Mouse (Mus musculus) liver, embryonic 14.5 days (tissue): Measurements from ENCODE around the gene Enc1. TPM values are rescaled to one million over a fixed set of nuclear protein-coding genes. Genes with fewer than 3 reads are reported as not detected.

Experiments used
- ATAC-seq: fragments of 200-750 bp; cut with Nextera tagmentation; 2 replicates; pipeline ENCODE4 v1.8.0; 2017; ENCODE audit warnings: moderate number of reproducible peaks, mild to moderate bottlenecking, moderate library complexity; ENCODE audit not compliant: insufficient read depth
- DNase-seq, 3 experiments: peaks; one replicate each; pipeline ENCODE4 v3.0.0-alpha.2; 2012 to 2013; ENCODE audit warnings: low read depth in 3 of 3, low spot score in 3 of 3
- H3K27ac ChIP-seq: fragments of 300-500 bp; sonication (generic); 2 replicates; pipeline ENCODE4 v1.5.1; 2014; ENCODE audit warnings: moderate library complexity, mild to moderate bottlenecking, control low read depth, inconsistent platforms
- H3K27me3 ChIP-seq: fragments of 300-500 bp; sonication (generic); 2 replicates; pipeline ENCODE4 v1.6.1; 2014; ENCODE audit warnings: mild to moderate bottlenecking, low read length, moderate library complexity; ENCODE audit not compliant: control insufficient read depth, insufficient read depth
- H3K36me3 ChIP-seq: fragments of 300-500 bp; sonication (generic); replicated peaks from 2 replicates; pipeline ENCODE4 v1.6.1; 2014; ENCODE audit warnings: low read depth; ENCODE audit not compliant: control insufficient read depth, insufficient read depth
- H3K4me1 ChIP-seq, 2 experiments: fragments of 200-500 bp in 1 of 2; fragments of 300-500 bp in 1 of 2; sonication (generic) in 1 of 2; replicated peaks; 2 replicates each; pipeline ENCODE4 v1.6.1; 2012 to 2014; ENCODE audit warnings: antibody characterized with exemption in 1 of 2, inconsistent platforms in 1 of 2, low read length in 1 of 2; ENCODE audit not compliant: control insufficient read depth in 2 of 2, insufficient read depth in 2 of 2
- H3K4me2 ChIP-seq: fragments of 300-500 bp; sonication (generic); 2 replicates; pipeline ENCODE4 v1.6.1; 2014; ENCODE audit warnings: low read depth, mild to moderate bottlenecking, control low read depth, moderate library complexity
- H3K4me3 ChIP-seq, 2 experiments: fragments of 200-500 bp in 1 of 2; fragments of 300-500 bp in 1 of 2; sonication (generic) in 1 of 2; 2 replicates each; pipeline ENCODE4 v1.5.1; 2012 to 2014; ENCODE audit warnings: low read depth in 2 of 2, low read length in 2 of 2, mild to moderate bottlenecking in 2 of 2, control low read depth in 1 of 2, inconsistent platforms in 1 of 2, moderate library complexity in 1 of 2; ENCODE audit not compliant: insufficient read depth in 1 of 2
- H3K9ac ChIP-seq: fragments of 300-500 bp; sonication (generic); replicated peaks from 2 replicates; pipeline ENCODE4 v1.6.1; 2014; ENCODE audit warnings: mild to moderate bottlenecking, control low read depth, moderate library complexity
- H3K9me3 ChIP-seq: fragments of 300-500 bp; sonication (generic); 2 replicates; pipeline ENCODE4 v1.6.1; 2016; ENCODE audit warnings: low read length, mixed read lengths; ENCODE audit not compliant: control insufficient read depth
- CTCF ChIP-seq: IDR thresholded peaks from 2 replicates; pipeline ENCODE4 v1.5.1; 2016; ENCODE audit warnings: antibody characterized with exemption, low read depth, control low read depth
- EP300 ChIP-seq: IDR thresholded peaks from 2 replicates; pipeline ENCODE4 v1.6.1; 2016; ENCODE audit warnings: antibody characterized with exemption, low read depth
- WGBS: fragments of 180-500 bp; shearing (Covaris S2); extraction: QIAGEN DNeasy Blood & Tissue Kit; methylation state at CpG from one replicate; pipeline ENCODE4 v1.1.7; 2014; ENCODE audit not compliant: insufficient replicate concordance; 5-methylcytosine and 5-hydroxymethylcytosine counted together
- polyA plus RNA-seq, 2 experiments: library from polyadenylated mRNA; depleted of rRNA in 1 of 2; stranded (reverse) in 1 of 2; unstranded in 1 of 2; fragments of >200 nt; fragmentation: Nextera tagmentation in 1 of 2; extraction: Ambion mirVana in 1 of 2; gene quantifications; 2 replicates each; pipeline versions ENCODE4 v1.2.1 to v1.2.3; 2012 to 2014

Enc1 gene
- polyA plus RNA-seq, 2 experiments: 0.62 to 1.7 TPM

DNA sequence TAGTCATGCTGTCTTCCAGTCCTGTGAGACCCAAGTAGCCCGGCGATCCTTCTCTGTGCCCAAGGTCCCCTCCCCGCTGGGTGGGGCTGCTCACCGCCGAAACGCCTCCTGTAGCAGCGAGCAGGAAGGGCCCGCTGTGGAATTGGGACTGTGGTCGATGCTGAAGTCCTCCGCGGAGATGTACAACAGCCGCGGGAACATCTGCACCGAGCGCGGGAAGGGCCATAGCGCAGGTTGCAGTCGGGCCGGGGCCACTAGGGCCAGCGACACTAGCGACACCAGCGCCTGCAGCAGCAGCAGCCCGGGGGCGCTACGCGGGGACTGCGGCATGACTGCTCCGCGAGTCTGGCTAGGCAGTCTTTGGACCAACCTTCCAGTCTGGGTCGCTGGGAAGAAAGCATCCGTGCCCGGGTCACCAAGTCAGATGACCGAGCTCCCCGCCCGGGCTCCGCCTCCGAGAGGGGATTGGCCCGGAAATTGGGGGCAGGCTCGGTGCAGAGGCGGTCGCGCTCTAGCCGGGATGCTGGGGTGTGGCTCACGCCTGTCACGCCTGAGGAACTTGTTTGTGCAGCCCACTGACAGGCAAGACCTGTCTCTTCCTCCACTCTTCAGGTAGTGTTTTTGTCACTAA is 42.9 kb upstream of the Enc1 start, which contains the start of gene Hexb:
Gene Hexb (minus strand): TSS at position 426 of the 631 bp plus-strand sequence.
- Histone ChIP-seq H3K9me3 (no peaks in the 10 kb centered on the region), H3K36me3 (no peaks in the 10 kb centered on the region), H3K4me1 (peaks cover 3 to 4% of the 10 kb centered on the region in 2 experiments), H3K27me3 (no peaks in the 10 kb centered on the region), H3K4me2 (peak within 1 kb of the TSS; percentile 93), H3K4me3 (peak within 1 kb of the TSS; percentile 58 to 76), H3K9ac (peak within 1 kb of the TSS; percentile 69), H3K27ac (no peak within 1 kb of the TSS)
- under 1% methylated on average over 45 of the region's 45 CpGs for WGBS
- peak; percentile 50; the same call in 1 of the 2 replicates for TF ChIP-seq CTCF
- TF ChIP-seq EP300: no peak
- peak; percentile 67 to 75 (median 72) for DNase-seq
- ATAC-seq: peak; percentile 96

DNA sequence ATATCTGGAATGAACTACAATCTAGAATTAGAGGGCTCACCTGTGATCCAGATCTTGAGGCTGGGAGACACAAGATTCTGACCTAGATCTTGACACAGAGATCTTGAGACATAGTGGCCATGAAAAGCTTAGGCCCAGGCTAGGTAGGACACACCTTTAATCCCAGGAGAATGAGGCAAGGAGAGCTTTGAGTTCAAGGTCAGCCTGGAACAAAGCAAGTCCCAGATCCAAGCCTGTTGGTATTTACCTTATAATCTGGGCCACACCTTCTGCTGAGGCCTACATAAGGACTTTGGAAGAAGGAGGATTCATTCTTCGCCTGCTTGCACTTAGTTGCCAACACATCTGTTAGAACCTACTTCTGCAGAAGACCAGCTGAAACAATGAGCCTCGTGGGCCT is 41.8 kb upstream of the Enc1 start:
- DNase-seq (no peak), ATAC-seq (no peak)
- no peak overlapping the region for H3K4me3 ChIP-seq
- no peak overlapping the region for H3K4me2 ChIP-seq
- TF ChIP-seq EP300: no peak
- no peak for TF ChIP-seq CTCF
- no peaks in the 10 kb centered on the region for H3K9me3 ChIP-seq
- 53% methylated on average over 2 of the region's 2 CpGs for WGBS
- no peak overlapping the region for H3K27ac ChIP-seq
- peaks cover 3 to 4% of the 10 kb centered on the region in 2 experiments for H3K4me1 ChIP-seq
- H3K36me3 ChIP-seq: no peaks in the 10 kb centered on the region
- no peak overlapping the region for H3K9ac ChIP-seq
- no peaks in the 10 kb centered on the region for H3K27me3 ChIP-seq

DNA sequence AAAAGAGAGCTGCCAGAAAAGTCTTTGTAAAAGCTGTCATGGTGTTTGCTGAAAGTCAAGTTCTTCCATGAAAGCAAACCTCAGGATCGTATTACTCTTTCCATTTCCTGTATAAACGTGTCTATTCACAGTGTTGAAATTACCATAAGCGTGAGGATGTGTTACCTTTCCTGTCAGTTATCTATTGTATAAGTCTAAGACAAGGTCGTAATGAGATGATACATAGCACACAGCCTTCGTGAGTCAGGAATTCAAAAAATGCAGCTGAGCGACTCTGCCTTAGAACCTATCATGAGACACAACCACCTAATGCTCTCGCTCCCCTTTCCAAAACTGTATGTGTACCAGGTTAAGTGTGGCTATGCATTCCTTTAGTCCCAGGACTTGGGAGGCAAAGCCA is 39.8 kb upstream of the Enc1 start:
- Histone ChIP-seq H3K9ac (no peak overlapping the region), H3K4me3 (no peak overlapping the region), H3K36me3 (no peaks in the 10 kb centered on the region), H3K4me1 (peaks cover 3 to 14% of the 10 kb centered on the region in 2 experiments), H3K27me3 (no peaks in the 10 kb centered on the region), H3K9me3 (no peaks in the 10 kb centered on the region), H3K27ac (no peak overlapping the region), H3K4me2 (no peak overlapping the region)
- DNase-seq (no peak), ATAC-seq (no peak)
- WGBS: 52% methylated on average over 7 of the region's 7 CpGs
- TF ChIP-seq EP300 (no peak), CTCF (no peak)

DNA sequence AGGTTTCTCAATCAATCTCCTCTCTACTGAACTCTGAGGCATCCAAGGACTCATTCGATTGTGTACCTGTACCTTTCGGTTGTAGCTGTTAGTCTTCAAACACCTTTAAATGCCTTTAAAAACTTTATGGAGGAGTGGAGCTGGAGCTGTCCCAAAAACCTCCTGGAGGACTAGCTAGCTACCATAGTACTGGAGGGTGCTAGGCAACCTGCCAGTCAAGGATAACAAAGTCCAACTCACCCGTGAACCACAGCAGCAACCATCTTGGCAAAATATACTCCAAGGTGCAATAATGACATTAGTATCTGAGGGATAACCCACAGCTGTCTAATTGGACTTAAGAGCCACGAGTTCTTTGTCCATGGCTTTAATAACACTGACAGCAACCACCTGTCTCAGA is 39.0 kb upstream of the Enc1 start:
- DNase-seq (no peak), ATAC-seq (no peak)
- no peaks in the 10 kb centered on the region for H3K27me3 ChIP-seq
- no peak overlapping the region for H3K27ac ChIP-seq
- TF ChIP-seq EP300 (no peak), CTCF (no peak)
- 55% methylated on average over 4 of the region's 4 CpGs for WGBS
- no peak overlapping the region for H3K4me2 ChIP-seq
- H3K9me3 ChIP-seq: no peaks in the 10 kb centered on the region
- H3K4me3 ChIP-seq: no peak overlapping the region
- no peak overlapping the region for H3K9ac ChIP-seq
- H3K36me3 ChIP-seq: no peaks in the 10 kb centered on the region
- H3K4me1 ChIP-seq: peaks cover 3 to 15% of the 10 kb centered on the region in 2 experiments

DNA sequence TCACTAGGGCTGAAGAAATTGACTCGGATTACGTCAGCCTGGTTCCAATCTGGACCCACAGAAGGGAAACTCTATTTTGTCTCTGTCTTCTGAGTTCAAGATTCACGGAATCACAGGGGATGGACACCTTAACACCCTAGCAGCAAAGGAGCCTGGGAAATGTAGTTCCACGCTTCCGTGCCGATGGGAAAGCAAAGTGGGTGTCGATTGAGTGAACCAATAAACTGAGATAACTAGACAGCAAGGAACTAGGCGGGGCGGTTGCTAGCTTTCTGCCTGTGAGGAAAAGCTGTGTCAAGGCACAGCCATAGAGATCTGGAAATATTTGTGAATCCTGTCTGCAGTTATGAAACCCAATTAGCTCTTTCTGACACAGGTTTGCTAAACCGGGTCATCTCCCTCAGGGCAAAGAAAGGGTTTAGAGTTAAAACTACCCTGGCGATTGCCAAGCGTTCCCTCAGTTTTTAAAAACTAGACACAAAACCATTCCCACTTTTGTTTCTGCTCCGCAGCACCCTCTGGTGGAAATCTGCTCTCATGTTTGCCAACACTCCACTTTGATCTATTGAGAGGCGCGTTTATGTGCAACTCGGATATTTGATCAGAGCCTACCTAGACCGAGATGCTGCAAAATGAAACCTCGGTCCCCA is 35.7 kb upstream of the Enc1 start:
- peak overlapping the region; percentile 28 for H3K27ac ChIP-seq
- peaks cover 0 to 11% of the 10 kb centered on the region in 2 experiments; a peak in 2 of 4 replicates for H3K4me1 ChIP-seq
- H3K9me3 ChIP-seq: no peaks in the 10 kb centered on the region
- H3K36me3 ChIP-seq: no peaks in the 10 kb centered on the region
- H3K9ac ChIP-seq: 0 out of 2 replicates have a peak overlapping the region, but pooled peaks have one; percentile 19
- TF ChIP-seq EP300 (no peak), CTCF (peak; percentile 77)
- H3K27me3 ChIP-seq: no peaks in the 10 kb centered on the region
- 8% methylated on average over 18 of the region's 18 CpGs for WGBS
- DNase-seq (peak; percentile 64 to 74 (median 70)), ATAC-seq (peak; percentile 81)
- peak overlapping the region; percentile 40 to 46 for H3K4me3 ChIP-seq
- peak overlapping the region; percentile 68 for H3K4me2 ChIP-seq
